Mouse (Mus musculus) heart, postnatal 0 days (tissue): ENCODE results near the gene Rbfox3.

Experiments used
- CTCF ChIP-seq: IDR thresholded peaks from 2 replicates; pipeline ENCODE4 v1.5.1; 2016; ENCODE audit warnings: antibody characterized with exemption, control low read depth, low read depth
- EP300 ChIP-seq: IDR thresholded peaks from 2 replicates; pipeline ENCODE4 v1.6.1; 2016; ENCODE audit warnings: antibody characterized with exemption, low read depth

DNA sequence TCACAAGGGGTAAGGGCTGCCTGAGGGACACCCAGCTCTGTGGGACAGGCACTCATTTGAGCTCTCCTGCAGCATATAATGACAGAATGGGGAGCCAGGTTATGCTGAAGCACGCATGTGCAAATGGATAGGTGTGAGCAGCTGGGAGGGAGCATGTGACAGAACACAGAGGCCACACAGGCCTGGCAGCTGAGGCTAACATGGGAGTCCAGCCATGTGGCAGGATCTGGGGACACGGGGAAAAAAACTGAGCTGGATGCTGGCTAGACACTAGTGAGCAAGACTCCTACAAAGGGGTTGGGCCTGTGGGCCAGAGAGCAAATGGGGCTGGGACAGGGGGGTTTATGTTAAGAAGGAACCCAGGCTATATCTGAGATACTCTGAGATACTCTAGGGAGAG lies 141.9 kb downstream of the Rbfox3 start:
- no peak for TF ChIP-seq CTCF
- no peak for TF ChIP-seq EP300
